Mouse (Mus musculus) embryo, embryonic 10.5 days (tissue): ENCODE measurements around the gene Chchd6.

Experiments
- DNase-seq: peaks from one replicate; pipeline ENCODE4 v3.0.0-alpha.2; 2015; ENCODE audit warnings: low spot score

Chchd6 gene

DNA sequence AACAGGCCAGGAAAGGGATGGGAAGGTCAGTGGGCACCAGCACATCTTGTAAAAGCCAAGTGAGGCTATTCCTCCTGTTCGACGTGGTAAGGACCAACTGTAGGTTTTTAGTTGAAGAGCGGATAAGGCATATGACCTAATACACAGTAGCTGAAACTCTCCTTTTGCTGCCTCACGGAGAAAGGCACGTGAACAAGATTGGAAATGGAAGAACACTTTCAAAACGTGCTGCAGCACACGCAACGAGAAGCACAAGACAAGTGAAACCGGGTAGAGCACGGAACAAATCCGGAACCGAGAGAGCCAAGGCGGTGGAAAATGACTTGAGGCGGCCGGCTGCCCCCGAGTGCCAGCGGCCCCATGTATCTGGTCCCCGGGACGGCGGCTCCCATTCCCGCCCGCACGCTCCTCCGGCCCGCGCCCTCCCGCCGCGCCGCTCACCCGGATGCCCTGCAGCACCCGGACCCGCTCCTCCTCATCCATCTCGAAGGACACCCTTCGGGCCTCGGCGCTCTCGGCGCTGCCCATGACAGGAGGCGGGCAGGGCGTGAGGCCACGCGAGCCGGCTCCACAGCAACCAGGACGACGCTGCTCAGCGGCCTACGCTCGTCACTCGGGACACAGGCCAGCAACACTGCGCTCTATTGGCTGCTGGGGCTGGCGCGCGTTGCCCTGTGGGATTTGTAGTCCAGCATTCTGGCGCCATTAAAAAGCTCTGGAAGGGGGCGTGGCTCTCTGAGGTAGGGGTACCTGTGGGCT is at the start of gene Chchd6:
TSS of gene Chchd6 (minus strand) at position 635 of the 759 bp plus-strand sequence.
- peak; percentile 97 for DNase-seq

DNA sequence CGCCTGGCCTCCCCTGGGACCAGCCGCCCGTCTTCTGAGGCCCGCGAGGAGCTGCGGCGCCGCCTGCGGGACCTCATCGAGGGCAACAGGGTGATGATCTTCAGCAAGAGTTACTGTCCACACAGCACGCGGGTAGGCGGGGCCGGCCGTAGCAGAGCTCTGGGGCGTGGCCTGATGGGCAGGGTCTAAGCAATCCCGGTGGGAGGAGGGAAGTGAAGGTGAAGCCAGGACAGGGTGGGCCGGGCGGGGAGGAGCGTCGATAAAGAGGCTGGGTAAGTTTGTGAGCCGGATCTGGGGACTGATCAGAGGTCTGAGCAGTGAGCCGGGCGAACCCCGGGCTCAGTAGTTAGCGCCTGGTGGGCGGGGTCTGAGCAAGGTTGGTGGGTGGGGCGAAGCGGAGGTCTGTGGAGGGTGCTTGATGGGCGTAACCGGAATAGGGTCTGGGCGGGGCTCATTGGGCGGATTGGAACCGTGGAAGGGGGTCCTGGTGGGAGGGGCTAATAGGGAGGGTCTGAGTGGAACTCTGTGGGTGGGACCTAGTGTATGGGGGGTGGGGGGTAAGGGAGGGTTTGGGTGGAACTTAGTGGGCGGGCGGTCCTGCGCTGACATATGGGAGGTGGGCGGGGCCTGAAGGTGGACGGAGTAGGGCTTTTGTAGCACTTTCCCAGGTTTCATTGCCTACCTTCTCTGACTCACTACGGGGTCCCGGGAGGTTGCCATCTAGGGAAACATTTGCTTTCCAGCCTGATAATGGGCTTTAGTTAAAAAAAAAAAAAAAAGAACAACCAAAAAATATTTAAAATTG is 49.0 kb upstream of the Chchd6 start:
- DNase-seq: peak; percentile 96

DNA sequence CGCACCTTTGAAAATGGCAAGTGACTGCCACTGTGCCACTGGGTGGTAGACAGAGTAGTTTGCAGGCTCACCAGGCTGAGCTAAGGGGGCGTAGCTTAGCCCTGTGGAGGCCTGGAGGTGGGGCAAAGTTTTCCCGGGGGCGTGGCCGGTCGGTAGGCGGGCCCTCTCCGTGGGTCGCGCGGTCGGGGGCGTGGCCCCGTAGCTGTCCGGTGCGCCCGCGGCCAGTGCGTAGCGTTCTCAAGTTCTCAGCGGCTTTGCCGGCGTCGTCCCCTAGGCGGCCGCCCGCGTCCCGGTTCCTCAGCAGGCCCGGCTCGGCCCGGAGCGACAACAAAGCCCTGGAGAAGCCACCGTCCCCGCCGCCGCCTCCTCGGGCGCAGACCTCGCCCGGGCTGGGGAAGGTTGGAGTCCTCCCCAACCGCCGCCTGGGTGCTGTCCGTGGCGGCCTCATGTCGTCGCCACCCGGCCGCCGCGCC is 48.4 kb upstream of the Chchd6 start, which contains the start of gene Txnrd3:
TSS of gene Txnrd3 (plus strand) at position 191 of the 473 bp plus-strand sequence.
- peak; percentile 92 for DNase-seq

DNA sequence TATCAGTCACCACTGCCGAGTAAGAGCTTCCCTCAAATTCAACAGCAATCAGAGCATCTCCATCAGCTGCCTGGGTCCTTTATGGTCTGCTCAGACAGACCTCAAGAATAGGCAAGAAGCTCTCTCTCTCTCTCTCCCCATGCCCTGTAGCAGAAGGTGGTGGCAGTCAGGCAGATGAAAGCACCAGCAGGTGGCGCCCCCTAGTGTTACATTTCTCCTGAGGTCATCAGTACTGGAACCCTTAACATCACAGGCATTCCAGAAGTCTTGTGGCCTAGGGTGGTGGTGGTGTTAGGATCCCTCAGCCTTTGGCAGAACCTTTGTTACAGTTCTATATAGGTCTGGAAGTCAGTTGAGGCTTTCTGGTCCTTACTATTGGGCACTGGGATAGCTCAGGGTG is 43.6 kb upstream of the Chchd6 start:
- peak; percentile 67 for DNase-seq

DNA sequence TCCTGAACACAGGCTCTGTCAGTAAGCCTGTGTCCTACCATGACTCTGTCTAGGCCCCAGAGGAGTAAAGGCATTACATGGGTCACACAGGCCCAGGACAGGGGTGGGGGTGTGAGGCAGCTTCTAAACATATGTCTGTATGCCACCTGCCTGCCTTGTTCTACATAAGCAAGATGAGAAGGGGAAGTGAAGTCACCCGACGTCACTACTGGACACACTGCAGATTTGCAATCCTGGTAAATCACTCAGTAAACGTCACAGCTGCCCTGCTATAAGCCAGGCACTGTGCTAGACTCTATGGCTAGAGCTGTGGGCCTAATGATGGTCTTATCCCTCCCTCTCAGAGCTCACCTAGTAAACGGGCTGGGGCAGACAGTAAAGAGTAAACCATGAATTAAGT is 42.5 kb upstream of the Chchd6 start:
- DNase-seq: no peak

DNA sequence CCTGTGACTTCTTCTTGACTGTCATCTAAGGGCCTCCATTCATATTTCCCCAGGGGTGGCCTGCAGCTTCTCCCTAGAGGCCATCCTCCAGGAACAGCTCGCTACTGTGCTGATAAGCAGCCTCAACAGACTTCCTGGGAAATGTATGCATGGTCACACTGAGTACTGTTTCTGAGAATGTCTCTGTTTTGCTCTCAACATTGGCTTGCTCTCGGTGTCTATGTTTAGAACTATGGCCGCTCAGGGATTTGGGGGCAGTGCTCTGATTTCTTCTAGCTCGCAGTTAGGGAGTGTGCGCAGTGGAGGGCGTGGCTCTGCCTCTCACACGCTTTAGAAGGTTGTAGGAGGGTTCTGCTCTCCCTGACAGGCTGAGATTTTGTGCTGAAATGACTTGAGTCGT is 38.9 kb upstream of the Chchd6 start:
- no peak for DNase-seq

DNA sequence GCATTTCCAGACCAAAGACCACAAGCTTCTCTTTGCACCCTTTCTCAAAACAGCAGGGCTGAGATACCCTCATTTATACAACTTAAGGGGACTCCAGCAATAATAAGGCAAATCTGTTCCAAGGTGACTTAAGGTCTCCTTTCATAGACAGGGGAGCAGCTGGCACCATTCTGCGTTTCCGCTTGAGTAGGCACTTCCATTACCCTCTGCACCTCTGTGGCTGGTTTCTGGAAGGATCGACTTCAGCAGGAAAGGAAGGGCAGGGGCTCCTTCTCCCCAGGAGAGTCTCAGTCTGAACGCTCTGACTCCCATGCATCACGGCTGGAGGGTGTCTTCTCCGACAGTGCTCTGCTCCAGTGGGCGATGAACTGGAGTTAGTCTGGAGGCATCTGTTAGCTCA is 37.7 kb upstream of the Chchd6 start:
- no peak for DNase-seq

DNA sequence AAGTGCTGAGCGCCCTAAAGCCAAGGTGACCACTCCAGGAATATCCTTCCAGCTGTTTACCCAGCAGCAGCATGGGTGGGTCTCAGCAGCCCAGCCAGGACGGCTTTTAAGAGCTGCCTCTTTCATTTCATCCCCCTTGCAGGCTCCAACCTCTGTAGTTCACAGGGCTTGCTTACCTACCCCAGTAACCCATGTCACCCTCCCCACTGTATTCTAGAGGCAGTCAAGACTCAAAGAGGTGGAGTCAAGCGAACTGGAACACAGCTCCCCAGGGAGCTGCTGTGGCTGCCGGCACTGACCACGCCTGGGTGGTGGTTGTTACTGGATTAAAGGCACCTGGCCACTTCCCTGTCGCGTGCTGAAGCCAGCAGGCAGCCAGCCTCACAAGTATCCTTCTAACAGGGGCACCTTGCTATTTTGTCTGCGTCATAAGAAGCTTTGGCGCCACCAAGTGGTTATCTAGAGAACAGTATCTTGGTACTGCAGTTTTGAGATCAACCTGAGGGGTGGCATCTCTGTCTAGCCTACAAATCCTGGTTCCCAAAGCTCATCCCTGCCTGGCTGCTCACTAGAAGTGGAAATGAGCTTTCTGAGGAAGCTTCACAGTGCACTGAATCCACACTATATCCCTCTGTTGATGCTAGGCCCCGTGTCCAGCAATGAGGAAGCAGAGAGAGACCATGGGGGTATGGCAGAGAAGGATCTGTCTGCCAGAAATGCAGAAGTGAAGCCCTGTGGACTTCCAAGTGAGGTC is 36.5 kb upstream of the Chchd6 start:
- DNase-seq: peak; percentile 92

DNA sequence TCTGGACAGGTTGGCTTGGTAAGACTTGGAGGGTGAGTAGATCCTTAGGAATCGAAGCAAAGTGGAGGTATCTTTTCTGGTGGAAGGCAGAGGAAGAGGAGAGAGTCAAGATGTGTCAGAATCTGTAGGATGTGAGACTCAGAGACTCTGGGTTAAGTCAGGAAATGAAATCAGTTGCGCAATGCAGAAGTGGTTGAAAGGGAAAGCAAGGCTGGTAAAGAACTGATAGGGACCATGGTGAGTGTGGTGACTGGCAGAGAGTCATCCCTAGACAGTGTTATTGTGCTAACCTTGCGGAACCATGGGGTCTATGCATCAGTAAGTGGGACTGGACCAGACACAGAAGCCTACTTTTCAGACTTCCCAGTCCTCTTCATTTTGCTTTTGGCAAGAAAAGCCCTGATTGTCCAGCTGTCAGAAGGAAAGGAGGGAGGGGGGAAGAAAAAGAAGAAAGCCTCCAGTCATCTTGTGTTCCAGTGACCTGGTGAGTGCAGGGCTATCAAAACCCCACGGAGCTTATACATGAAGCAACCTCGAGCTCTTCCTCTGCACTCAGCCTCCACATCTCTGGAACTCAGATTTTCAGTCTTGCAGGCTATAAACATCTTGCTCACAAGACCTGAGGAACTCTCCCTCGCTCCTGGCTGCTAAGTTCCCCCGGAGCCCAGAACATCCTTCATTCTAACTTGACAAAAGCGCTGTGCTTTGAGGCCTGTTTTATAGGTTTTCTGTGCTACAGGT is 32.8 kb upstream of the Chchd6 start:
- DNase-seq: no peak

DNA sequence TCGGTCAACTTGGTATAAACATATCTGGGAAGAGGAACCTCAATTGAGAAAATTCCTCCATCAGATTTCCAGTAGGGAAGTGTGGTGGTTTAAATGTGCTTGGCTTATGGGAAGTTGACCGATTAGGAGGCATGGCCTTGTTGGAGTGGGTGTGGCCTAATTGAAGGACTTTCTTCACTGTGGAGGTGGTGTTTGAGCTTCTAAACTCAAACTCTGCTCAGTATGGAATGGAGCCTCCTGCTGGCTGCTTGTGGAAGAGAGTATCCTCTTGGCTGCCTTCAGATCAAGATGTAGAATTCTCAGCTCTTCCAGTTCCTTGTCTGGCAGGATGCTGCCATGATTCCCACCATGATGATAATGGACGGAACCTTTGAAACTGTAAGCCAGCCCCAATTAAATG is 27.2 kb upstream of the Chchd6 start:
- DNase-seq: no peak

DNA sequence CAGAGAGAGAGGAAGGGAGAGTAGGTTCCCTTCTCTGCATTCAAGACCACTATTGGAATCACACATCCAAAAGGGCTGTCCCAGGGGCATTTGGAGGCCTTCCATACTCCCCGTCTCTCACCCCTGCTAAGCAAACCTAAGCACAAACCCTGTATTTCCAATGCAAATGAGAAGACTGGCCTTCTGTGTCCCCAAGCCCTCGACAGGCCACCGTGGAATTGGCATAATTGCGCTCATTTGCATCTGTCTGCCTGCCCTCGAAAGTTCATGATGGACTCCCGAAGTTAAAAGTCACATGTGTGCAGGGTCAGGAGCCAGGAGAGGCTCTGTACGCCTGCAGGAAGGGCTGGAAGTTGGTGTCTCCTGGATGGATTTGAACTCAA is 19.9 kb upstream of the Chchd6 start:
- peak; percentile 9 for DNase-seq

DNA sequence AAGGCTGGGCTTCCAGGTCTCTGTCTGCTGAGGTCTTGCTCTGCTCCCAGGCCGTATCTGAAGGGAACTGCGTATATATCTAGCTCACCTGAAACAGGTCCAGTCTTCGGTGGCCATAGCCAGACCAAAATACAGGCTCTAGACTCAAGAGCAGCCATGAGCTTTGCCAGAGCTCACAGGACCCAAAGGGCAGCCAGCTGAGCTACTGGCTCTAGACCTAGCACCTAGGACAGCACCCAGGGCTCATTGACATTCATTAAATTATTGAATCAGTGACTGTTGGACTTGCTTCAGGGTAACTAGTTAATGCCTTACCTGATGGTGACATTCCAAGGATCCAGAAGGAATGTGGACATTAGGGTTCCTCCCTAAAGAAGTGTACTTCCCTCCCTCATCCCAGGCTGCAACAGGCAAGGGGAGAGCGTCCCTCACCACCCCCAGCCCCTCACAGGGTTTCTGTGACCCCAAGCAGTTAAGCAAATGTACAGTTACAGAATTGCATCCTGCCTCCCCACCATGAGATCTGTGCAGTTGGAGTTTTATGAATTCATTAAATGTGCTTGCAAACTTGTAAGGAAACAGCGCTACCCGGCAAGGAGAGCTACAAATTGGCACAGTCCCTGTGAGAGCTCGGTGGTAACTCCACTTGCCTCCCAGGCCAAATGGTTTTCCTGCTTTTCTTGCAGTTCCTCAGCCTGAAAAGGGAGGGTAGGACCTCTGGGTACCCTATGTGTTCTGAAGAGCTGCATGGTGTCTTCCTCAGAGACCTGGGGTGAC is 19.3 kb upstream of the Chchd6 start:
- DNase-seq: peak; percentile 56

DNA sequence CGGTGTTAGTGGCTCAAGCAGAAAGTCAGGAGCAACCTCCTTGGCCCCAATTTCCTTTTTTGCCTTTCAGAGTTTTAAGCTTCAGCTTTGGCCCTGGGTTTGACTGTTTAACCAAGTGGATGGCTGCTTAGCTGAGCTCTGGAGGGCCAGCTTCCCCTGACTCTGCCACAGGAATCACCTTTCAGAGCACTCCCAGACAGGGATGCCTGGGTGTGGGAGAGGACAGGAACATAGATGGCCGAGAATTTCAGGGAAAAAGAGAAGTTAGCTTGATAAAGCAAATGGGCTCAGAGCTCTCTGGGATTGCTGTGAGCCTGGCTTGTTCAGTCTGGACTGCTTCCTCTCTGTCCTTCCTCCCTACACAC is 18.6 kb upstream of the Chchd6 start:
- no peak for DNase-seq

DNA sequence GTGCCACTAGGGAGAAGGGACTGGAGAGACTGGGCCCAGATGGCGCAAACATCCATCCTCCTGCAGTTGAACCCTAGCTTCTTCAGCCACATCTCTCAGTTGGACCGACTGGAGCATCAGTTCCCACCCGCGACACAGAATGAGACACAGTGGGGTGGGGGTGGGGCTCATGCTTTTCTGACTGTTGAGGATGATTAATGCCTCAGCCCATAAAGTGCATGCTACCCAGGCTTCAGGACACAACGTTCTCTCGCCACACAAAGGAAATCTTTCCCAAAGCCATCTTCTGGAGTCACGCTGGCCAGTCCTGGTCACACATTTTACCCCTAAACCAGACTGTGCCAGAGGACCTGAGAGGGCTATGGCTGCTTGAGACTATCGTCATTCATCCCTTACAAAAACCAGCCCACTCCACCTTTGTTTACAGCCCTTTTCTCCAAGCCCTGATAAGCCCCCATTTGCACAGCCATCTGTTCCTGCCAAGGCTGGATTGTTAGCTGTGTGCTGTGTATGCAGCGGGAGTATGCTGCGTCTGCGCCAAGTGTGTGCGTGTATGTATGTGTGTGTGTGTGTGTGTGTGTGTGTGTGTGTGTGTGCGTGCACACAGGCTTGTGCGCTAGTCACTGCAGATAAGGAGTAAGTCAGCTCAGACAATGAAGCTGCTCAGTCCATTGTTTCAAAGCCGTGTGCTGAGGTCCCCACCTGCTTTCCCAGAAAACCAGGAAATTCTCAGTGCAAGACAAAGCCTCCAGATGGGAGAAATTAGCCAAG is 18.1 kb upstream of the Chchd6 start:
- DNase-seq: peak; percentile 65

DNA sequence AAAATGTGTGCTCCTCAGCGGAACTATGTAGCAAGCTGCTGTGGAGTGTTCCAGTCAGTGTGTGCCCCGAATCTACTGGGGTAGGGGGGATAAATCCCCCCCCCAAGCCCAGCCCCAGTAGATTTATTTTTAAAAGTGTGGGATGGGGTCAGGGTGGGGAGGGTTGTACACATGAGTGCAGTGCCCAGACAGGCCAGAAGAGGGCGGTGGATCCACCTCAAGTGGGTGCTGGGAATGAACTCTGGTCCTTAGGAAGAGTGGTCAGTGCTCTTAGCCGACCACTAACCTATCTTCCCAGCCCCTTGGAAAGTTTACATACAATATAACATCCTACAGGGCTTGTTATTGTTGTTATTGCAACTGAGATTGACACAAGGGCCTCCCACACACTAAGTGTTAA is 12.5 kb upstream of the Chchd6 start:
- DNase-seq: no peak

DNA sequence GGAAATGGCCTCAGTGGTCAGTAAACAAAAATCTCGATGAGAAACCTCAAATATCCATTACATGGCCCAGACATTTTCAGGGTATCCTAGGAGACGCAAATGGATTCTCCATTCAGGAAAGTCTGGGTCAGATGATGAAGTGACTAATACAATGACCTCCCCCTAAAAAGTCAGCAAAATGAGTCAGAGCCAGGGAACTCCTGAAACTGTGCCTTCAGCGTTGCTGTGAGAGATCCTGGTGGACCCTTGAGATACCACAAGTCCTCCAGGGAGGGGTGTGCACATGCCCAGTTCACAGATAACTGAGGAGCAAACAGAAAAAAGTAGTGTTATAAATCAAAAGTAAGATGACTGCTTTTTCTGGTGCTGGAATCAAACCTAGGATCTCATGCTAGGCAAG is 10.6 kb upstream of the Chchd6 start:
- no peak for DNase-seq

DNA sequence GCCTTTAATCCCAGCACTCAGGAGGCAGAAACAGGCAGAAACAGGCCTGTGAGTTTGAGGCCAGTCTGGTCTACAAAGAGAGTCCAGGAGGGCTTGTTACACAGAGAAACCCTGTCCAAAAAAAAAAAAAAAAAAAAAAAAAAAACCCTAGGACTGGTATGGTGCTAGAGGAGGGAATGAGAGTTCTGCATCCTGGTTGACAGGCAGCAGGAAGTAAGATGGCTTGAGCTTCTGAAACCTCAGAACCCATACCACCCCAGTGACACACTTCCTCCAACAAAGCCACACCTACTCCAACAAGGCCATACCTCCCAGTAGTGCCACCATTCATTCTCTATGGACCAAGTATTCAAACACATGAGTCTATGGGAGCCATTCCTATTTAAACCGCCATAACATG is 1.1 kb upstream of the Chchd6 start:
- no peak for DNase-seq

DNA sequence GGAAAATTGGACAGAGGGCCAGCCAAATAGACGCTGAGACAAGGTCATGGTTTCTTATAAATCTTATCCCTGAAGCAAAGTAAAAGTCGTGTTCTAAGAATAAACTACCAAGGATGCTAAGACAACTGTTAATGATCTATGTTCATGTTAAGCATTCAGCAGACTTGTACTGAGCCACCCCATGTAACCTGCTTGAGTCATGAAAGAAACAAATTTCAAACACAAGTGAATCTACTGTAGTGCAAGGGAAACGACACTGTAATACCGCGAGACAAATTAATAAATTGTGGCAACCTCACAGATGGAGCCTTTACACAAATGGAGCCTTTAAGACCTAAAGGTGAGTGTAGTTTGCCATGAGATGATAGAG is 310 bp upstream of the Chchd6 start:
- no peak for DNase-seq

DNA sequence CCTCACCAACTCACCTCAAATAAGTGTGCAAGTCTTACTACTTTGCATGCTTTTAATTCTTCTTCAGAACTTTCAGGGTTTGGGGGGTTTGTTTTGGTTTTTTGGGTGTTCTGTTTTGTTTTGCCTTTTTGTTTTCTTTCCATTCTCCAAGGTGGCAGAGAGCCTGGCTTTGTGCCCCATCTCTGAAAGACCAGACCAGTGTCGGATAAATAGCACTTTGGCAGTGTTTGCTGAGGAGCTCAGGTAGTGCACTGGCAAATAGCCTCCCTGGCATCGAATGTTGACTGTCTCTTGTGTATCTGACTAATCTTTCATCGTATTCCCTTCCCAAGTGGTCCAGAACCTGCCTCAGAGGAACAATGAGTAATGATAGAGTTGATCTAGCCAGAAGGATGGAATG is 3.4 kb downstream of the Chchd6 start:
- DNase-seq: no peak

DNA sequence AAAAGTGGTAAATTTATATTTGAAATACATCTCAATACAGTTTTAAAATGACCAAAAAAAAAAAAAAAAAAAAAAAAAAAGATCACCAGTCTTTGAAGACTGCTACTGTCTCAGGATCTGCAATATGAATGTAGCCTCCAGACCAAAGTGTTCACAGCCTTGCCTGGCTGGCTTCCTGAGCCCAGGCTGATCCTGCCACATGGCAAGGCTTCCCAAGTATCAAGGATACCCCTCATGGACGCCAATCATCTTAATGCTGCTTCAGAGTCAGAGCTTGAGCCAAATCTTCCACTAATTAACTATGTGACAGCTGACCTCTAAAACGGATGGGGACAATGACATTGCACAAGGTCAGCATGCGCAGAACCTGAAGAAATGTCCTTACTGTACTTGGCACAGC is 3.9 kb downstream of the Chchd6 start:
- no peak for DNase-seq
